Mouse (Mus musculus) lung, postnatal 4 days (tissue): ENCODE measurements around the gene Usp7.
"Not testable (repeated sequence)": the region's sequence is repeated elsewhere in the genome, so short reads cannot be mapped to it uniquely, and the experiment has no call there.

Experiments used
- DNase-seq, 2 experiments: peaks; one replicate each; pipeline ENCODE4 v3.0.0; 2021

The Usp7 gene

DNA sequence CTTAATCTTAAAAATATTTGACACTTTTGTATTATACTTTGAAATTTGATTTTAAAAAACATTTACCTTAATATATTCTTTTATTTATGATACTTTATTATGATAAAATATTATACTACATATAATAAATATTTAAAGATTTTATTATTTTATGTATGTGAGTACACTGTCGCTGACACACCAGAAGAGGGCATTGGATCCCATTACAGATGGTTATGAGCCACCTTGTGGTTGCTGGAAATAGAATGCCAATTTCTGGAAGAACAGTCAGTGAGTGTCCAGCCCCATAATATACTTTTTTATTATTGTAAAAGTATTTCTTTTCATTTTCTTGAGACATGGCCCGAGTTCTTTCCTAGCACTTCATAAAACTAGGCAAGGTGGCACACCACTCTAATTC lies 10.4 kb downstream of the Usp7 start:
- no peak for DNase-seq

DNA sequence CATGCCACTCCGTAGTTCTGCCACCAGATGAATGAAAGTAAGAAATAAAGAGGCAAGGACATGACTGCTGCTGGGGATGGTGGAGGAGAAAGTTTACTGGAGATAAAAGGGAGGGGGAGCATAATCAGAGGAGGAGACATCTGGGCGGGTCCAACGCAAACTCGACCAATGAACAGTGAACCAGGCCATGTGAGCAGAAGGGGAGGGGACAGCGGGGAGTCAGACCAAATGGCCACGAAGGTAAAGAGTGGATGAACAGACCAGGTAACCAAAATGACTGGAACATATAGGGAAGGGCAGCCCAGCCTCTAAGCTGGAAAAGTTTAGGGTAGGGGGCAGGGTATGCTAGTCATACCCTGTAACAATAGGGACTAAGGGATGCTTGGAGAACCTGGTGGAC lies 10.9 kb downstream of the Usp7 start:
- no peak for DNase-seq

DNA sequence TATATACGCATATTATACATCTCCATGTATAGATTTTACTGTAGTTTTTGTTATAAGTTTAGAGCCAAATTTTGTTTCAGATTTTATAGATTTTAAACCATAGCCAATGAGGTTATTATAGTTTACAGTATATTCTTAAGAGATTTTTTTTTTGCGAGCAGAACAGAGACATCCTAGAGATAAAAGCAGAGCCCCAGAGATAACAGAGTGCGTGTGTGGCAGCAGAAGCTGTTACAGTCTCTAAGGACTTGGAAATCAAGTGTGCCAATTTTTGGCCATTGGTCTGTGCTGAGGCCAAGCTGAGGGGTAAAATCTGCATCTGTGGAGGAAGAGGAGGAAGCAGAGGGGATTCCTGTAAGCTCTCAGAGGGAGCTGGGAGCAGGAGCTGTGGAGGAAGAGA lies 11.9 kb downstream of the Usp7 start:
- DNase-seq = no peak

DNA sequence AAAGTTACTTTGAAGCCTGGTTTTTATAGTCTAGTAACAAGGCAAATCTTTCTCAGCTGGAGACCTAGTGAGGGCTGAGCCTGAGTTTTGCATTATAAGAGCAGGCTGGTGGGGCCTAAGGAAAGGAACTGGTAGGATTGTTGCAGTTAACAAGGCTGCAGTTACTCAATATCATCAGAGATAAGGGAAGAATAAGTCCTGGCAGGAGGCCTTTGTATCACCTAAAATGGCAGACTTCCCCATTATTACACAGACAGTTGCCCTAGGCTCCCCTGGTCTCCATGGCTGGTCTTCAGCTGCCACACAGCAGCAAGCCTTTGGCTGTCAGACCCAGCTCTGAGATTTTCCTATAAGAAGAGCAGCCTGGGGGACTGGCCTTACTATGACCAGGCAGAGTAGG lies 13.4 kb downstream of the Usp7 start:
- no peak for DNase-seq

DNA sequence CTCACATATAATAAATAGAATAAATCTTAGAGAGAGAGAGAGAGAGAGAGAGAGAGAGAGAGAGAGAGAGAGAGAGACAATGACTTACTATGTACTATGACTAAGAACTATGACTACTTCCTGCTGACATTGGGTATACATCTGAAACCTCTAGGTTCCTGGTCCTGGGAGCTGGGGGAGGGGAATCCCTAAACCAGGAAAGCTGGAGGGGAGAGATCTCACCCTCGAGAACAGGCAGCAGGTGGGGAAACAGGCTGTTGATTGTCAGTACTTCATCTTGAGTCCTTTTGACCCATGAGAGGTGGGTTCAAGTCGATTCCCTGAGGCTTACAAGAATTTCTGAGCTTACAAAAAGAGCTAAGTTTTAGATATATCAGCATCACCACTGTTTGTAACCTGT lies 14.9 kb downstream of the Usp7 start:
- DNase-seq = no peak

DNA sequence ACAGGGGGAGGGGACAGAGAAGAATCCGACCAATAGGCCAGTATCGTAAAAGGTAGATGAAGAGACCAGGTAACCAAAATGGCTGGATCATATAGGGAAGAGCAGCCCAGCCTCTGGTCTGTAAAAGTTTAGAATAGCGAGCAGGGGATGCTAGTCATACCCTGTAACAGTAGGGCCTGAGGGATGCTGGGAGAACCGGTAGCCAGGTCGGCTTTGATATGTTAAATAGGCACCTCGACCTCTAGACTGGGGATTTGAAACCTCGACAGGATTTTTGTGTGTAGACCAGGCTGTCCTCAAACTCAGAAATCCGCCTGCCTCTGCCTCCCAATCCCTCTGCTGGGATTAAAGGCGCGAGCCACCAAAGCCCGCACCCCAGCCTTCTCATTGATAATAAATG lies 15.5 kb downstream of the Usp7 start:
- no peak for DNase-seq

DNA sequence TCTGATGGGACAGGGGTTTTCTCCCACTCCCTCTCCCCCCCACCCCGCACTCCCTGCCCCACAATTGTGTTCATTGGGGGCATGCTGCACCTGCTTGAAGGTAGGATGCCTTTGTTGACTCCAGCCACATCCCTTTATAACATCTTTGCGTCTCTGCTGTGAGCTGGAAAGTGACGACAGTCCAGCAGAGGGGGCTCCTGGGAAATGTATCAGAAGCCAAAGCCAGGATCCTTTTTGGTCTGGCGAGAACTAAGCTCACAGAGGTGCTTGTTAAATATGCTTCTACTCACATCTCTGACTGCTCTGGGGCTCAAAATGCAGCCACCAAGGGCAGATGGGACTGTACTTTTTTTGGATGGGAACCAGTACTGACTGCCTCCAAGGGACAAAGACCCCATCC lies 21.0 kb downstream of the Usp7 start:
- DNase-seq = no peak

DNA sequence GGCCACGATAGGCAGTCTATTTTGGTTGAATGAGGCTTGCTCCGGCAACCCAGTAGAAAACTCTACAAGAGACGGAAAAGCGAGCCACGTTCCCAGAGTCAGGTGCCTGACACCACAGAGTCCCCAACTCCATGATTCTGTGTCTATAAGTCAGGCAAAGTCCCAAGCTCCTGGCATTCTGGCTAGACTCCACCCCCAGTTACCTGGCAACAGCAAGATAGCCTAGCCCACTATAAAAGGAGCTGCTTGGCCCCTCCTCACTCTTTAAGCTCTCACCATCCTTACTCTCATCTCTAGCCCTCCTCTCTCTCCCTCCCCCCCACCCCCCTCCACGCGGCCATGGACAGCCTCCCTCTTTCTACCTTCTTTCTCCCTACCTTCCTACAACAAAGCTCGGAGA lies 21.8 kb downstream of the Usp7 start:
- not testable (repeated sequence) for DNase-seq

DNA sequence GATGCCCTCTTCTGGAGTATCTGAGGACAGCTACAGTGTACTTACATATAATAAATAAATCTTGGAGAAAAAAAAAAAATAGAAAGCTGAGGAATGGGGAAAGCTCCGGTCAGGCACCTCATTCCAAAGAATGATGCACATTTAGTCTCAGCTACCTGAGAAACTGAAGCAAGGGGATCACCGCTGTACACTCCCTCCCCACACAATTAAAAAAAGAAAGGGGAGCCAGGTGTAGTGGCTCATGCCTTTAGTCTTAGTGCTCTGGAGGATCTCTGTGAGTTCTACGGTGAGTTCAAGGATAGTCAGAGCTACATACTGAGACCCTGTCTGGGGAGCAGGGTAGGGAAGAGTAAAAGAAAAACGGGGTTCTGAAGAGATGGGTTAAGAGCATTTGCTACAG lies 22.6 kb downstream of the Usp7 start:
- DNase-seq = no peak

DNA sequence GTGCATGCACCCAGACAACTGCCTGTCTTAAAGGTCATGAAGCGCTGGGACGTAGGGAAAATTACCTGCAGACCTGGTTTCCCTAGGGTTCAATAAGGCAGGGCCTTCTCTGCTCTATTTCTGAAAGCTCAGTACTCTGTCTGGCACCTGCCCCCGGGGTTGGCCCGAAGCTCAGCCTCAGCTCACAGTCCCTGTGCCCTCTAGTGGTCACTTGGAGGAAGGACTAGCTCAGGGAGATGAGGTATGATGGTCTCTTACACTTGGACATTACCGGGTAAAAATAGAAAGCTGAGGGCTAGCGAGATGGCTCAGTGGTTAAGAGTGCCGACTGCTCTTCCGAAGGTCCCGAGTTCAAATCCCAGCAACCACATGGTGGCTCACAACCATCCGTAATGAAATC lies 23.0 kb downstream of the Usp7 start:
- peak; percentile 67 to 77 for DNase-seq

DNA sequence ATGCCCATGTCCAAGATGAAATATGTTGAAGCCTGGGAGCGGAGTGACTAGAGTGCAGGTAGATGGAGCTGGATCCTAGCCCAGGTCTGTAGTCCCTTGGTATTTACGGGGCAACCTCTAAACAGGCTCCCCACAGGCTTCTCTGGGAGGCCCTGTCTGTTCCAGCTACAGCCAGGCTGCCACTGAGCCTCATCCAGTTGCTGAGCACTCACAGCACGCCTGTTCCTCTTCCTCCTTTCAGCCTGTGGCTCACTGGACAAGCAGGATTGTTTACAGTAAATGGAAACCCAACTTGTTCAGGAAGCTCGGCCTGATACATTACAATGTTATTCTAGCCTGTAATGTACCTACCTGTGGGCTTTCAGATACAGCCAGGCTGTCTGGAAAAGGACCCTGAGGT lies 23.5 kb downstream of the Usp7 start:
- no peak for DNase-seq

DNA sequence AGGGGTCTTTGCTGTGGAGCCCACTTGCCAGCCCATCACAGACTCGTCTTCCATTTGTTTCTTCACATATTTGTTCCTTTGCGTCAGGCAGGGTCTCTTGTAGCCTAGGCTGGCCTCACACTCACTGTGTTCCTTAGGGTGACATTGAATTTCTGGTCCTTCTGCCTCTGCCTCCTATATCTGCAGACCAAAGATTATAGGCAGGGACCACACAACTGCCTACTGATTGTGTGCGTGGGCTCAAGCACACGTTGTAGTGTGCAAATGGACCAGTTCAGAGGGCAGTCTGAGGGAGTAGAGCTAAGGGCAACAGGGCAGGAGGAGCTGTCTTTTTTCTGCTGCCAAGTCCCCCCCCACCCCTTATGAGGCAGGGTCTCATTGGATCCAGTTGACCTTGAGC lies 24.0 kb downstream of the Usp7 start:
- DNase-seq = no peak

DNA sequence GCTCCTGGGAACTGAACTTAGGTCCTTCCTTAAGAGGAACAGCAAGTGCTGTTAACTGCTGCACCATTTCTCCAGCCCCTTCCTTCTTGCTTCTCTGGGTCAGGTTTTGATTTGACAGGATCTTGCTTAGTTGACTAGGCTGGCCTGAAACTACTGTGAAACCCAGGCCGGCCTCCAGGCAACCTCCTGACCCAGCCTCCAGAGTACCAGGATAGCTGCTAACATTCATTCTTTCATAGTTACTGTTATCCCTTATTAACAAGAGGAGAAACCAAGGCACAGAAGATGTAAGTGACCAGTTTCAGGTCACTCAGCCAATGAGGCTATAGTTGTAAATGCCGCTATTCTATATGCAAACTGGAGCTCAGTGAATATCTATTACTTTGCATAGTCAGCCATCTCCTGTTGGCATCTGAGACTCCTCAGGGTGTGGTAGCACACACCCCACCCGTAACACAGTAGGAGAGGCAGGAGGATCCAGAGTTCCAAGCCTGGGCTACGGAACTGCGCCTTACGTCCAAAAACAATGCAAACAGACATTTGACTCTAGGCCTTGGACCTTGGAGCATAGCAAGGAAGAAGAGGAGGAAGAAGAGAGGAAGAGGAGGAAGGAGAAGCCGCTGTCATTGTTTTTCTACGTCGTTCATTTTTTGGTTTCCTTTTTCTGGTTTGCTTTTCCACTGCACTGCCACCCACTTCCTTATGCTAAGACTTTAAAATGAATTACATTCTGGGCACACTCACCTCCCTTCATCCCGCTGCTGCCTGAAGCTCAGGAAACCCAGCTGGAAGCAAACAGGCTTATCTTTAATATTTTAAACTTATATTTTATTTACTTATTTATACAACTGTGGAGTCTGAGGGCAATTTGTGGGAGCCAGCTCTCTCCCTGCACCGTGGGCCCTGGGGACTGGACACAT lies 24.7 kb downstream of the Usp7 start:
- DNase-seq = no peak

DNA sequence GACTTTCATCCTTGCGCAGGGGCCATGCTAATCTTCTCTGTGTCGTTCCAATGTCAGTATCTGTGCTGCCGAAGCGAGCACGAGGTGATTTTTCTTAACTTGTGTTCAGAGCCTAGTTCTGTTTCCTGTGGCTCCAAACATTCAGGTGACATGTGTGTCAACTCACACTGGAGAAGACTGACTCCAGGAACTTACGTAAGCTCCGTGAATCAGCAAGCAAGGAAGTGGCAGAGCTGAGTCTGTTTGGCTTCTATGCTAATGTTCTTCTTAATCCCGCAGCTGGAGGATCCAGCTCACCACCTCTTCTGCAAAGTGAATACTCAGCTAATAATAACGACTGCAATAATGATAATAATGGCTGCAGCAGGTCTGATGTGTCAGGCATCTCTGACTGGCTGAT lies 25.9 kb downstream of the Usp7 start:
- no peak for DNase-seq

DNA sequence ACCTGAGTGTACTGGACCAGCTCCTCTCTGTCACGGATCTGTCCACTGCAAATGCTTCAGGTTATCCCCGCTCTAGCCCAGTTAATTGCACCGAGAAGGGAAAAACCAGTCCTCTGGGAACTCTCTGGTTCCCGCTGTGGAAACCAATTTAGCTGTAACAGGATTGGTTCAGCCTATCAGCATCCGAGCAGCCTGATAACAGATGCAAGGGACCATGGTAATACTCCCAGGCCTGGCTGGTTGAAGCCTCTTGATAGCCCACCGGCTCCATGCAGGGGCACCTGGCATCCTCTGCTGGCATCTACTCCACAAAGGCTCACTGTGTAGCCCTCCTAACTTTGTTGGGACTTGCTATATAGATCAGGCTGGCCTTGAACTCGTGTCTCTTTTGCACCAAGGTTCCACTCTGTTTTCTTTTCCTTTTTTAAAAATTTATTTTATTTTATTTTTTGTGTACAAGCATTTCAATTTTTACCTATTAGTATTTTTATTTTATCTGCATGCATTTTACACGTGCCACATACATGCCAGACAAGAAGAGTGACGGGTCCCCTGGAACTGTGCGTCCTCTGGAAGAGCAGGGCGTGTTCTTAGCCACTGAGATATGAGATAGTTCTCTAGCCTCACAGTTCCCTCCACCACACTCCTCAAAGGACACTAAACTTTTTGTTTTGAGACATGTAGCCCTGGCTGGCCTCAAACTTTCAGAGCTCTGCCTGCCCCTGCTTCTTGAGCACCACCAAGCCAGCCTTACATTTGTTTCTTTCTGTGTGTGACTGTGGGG lies 27.8 kb downstream of the Usp7 start:
- no peak for DNase-seq

DNA sequence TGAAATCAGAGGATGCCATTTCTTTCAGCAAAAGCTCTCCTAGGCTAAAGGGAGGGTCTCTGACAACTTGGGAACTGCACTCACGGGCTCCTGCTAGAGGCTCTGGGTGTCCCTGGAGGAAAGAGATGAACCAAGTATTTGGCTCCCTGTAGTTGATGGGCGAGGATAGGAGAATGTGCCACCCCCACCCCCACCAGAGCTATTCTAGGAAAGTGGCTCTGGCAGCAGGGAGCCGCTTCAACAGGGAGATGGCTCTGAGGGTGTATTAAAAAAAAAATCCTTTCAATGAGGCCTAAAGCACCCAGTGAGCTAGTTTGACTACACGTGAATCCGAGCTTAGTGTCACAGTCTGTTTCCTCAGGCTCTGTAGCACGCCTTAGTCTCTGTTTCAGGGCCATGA lies 29.1 kb downstream of the Usp7 start:
- DNase-seq = no peak

DNA sequence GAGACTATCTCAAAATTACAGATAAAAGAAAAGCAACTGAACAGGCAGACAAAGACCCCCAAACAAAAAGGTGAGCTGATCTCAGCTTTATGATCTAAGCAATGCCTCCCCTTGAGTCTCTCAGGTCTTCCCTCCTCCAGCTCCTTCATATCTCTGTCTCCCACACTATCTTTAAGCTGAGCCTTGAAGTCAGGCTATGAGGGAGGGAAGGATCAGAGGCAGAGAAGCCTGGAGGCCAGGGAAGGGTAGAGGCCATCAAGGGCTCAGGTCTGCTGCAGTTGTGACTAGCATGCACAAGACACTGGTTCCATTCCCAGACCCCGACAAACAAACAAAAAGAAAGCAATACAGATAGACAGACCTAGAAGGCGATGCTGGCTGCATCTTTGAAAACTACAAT lies 30.2 kb downstream of the Usp7 start:
- DNase-seq = no peak

DNA sequence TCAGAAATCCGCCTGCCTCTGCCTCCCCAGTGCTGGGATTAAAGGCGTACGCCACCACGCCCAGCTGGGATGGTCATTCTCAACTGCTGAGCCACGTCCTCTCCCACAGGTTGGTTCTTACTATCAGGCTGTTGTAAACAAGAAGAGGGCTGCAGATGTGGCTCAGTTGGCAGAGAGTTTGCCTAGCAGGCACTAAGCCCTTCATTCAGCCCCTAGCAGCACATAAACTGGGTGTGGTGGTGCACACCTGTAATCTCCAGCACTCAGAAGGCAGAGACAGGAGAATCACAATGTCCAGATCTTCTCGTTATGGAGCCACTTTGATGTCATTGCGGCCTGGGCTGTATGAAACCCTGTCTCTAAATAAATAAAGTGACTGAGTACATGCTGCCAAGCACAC lies 31.1 kb downstream of the Usp7 start:
- DNase-seq = no peak

DNA sequence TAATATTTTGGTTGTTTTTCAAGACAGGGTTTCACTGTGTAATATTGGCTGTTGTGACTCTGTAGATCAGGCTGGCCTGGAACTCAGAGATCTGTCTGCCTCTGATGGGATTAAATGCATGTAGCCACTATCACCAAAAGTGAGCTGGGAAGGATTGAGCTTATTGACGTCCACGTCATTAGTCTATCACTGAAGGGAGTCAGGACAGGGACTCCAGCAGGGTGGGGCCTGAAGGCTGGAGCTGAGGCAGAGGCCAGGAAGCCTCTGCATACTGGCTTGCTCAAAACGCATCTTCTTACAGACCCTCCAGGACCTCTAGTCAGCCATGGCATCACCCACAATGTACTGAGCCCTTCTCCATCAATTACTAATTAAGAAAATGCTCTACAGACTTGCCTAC lies 33.1 kb downstream of the Usp7 start:
- no peak for DNase-seq

DNA sequence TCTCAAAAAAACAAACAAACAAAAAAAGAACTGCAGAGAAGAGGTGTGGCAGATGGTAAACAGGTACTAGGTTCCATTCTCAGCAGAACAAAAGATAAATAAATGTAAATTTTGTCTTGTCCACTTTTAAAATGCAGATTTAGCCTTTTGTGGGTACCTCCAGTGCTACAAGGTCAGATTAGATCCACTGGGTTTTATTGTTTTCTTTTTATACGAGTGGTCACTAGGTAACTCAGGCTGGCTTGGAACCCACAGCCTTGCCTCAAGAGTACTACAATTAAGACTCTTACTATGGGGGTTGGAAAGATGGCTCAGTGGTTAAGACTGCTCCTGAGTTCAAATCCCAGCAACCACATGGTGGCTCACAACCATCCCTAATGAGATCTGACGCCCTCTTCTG lies 33.9 kb downstream of the Usp7 start:
- no peak for DNase-seq

DNA sequence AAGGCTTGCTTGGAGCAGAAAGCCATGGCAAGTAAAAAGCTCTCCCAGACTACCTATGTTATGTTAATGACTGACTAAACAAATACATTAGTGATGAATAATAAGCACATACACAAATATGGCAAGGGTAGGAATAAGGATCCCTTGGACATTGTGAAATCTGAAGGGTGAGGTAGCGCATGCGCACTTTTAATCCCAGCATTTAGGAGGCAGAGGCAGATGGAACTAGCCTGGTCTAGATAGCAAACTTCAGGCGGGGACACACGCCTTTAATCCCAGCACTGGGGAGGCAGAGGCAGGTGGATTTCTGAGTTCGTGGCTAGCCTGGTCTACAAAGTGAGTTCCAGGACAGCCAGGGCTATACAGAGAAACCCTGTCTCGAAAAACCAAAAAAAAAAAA lies 34.5 kb downstream of the Usp7 start:
- DNase-seq = not testable (repeated sequence)

DNA sequence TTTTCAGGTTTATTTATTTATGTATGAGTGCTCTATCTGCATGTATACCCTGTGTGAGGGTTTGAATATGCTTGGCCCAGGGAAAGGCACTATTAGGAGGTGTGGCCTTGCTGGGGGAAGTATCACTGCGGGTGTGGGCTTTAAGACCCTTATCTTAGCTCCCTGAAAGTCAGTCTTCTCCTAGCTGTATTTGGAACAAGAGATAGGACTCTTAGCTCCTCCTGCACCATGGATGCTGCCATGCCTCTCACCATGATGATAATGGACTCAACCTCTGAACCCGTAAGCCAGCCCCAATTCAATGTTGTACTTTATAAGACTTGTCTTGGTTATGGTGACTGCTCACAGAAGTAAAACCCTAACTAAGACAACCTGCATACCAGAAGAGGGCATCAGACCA lies 39.8 kb downstream of the Usp7 start:
- no peak for DNase-seq

DNA sequence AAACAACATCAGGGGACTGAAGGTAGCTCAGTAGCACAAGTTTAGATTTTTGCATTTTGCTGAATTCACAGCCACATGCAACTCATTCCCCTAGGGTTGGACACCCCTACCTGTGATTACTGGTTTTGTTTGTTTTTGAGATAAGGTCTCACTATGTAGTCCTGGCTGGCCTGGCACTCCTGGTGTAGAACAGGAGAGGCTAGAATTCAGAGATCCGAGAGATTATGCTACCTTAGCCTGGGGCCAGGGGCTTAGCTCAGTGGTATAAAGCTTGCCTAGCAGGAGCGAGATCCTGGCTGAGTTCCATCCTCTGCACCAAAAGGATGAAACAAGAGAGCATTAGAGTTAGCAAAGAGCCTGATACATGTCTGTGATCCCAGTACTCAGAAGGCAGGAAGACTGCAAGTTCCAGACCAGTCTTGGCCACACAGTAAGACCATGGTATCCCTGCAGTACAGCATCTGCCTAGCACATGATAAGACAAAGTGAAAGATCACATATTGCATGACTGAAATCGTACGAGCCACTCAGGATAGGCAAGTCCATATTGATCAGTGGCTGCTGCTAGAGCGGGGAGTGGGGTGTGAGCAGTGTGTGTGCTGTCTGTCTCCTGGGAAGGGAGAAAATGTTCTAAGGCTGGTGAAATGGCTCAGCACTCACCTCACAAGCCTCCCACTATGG lies 40.4 kb downstream of the Usp7 start:
- DNase-seq = no peak

DNA sequence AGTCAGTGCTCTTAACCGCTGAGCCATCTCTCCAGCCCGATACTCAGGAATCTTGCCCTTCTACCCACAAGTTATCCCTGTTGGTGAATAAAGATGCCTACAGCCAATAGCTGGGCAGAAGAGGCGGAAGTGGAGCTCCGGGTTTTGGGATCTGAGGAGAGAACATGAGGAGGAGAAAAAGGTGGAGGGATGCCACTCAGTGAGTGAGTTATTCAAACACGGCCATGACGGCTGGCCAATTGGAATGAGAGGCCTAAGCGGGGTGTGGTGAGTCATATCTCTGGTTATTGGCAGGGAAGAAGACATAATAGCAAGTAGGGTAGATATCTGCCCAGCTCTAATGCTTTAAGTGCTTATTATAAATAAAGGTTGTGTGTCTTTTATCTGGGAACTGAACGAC lies 43.2 kb downstream of the Usp7 start:
- no peak for DNase-seq
